Mouse (Mus musculus) B cell, adult 67 days (primary cell): ENCODE data around the gene Ttll11. TPM values are rescaled to one million over a fixed set of nuclear protein-coding genes. Genes with fewer than 3 reads are reported as not detected.

Source experiments
- total RNA-seq, 2 experiments: library from RNA; stranded (reverse); gene quantifications; 4 replicates each; pipeline ENCODE4 v1.2.4; 2023

Gene Ttll11
- under 1 TPM; 0.33 to 0.61 TPM for total RNA-seq

DNA sequence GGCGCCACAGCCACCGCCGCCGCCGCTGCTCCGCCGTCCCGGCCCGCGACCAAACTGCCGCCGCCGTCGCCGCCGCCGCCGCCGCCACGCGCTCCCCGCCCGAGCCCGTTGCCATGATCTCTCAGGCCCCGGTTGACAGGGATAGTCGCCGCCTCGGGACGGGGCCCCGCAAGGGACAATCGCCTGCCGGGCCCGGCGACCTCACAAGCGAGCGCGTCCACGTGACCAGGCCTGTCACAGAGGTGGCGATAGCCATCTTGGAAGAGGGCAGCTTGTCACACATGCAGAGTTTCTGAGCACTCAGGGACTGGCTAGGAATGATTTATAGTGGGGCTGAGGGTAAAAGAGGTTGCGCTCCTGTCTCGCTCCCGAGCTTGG is at the start of gene Ttll11:
Ttll11 (minus strand) TSS at position 270 of the 378 bp plus-strand sequence.

Other genes with a start within 250 kb of the Ttll11 start
- 10 to 100 TPM; 40.7 to 47.0 TPM for gene Ndufa8, start 69.5 kb upstream of the Ttll11 start, total RNA-seq
- gene Morn5, start 69.5 kb upstream of the Ttll11 start, total RNA-seq: not detected
- gene Lhx6, start 125.5 kb upstream of the Ttll11 start, total RNA-seq: not detected
- 10 to 100 TPM; 17.4 to 17.9 TPM for gene Mrrf, start 156.5 kb upstream of the Ttll11 start, total RNA-seq
- gene Rbm18, start 156.9 kb upstream of the Ttll11 start, total RNA-seq: 10 to 100 TPM; 39.6 to 41.3 TPM